Mouse (Mus musculus) frontal cortex, adult 2 months (tissue): ENCODE results near the gene Gm28372. TPM values are rescaled to one million over a fixed set of nuclear protein-coding genes. Genes with fewer than 3 reads are reported as not detected.
A peak's percentile ranks its signal among the peaks of the same experiment; 100 is the strongest.
"Not testable (repeated sequence)": the region's sequence is repeated elsewhere in the genome, so short reads cannot be mapped to it uniquely, and the experiment has no call there.

Experiments
- DNase-seq, 2 experiments: peaks; one replicate each; pipeline ENCODE4 v3.0.0; 2022; ENCODE audit warnings: low spot score in 1 of 2; ENCODE audit errors: extremely low spot score in 1 of 2
- polyA plus RNA-seq: library from polyadenylated mRNA; depleted of rRNA; stranded (reverse); fragments of >200 nt; gene quantifications from 2 replicates; pipeline ENCODE4 v1.2.3, GENCODE M21; 2012; rRNA removed

The Gm28372 gene
- polyA plus RNA-seq = not detected in 2 replicates

DNA sequence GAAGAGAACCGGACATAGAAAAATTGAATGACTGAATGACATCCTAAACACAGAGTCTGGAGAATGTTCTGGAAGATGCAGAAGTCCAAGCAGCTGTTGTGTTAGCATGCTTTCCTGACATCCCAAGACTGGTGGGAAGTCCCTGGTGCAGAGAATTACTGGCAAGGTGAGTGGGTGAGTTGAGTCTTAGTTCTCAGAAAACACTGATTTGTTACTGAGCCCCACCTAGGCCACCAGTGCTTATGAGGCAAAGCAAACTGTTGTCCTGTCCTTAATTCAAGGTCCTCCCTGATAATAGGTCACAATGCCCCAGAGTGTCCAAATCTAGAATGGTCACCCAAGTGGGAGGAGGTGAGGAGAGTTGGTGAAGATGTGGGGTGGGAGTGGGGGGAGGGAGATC lies at the start of gene Gm28372, which contains the start of gene 1700020A23Rik:
Gene Gm28372, plus strand, starts transcription at position 301 of the 400 bp plus-strand sequence.
Gene 1700020A23Rik, plus strand, starts transcription at position 321 of the 400 bp plus-strand sequence.
- no peak for DNase-seq

DNA sequence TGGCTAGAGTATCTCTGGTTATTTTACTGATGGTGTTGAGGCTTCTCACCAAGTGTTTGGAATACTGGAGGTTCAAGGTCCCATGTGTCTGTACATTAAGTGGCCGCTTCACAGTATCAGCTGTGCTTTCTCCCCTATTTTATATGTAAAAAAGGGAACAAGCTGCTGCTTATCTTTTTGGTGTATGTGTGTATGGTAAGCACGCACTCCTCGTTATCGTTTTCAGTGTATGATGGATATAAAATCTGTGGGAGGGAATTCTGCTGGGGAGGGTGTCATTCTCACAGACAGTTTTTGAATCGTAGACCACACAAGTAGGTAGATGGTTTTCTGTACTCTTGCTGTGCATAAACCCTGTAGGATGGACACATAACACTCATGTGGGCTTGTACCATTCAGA lies 47.5 kb upstream of the Gm28372 start:
- no peak for DNase-seq

- DNase-seq = no peak
These were observed 46.2 kb upstream of the Gm28372 start for GRCm38 (mm10) chr2:130358852-130359251.

- peak in 1 of 2 experiments; percentile 63 for DNase-seq
These were observed 42.5 kb upstream of the Gm28372 start for GRCm38 (mm10) chr2:130362511-130363026.

DNA sequence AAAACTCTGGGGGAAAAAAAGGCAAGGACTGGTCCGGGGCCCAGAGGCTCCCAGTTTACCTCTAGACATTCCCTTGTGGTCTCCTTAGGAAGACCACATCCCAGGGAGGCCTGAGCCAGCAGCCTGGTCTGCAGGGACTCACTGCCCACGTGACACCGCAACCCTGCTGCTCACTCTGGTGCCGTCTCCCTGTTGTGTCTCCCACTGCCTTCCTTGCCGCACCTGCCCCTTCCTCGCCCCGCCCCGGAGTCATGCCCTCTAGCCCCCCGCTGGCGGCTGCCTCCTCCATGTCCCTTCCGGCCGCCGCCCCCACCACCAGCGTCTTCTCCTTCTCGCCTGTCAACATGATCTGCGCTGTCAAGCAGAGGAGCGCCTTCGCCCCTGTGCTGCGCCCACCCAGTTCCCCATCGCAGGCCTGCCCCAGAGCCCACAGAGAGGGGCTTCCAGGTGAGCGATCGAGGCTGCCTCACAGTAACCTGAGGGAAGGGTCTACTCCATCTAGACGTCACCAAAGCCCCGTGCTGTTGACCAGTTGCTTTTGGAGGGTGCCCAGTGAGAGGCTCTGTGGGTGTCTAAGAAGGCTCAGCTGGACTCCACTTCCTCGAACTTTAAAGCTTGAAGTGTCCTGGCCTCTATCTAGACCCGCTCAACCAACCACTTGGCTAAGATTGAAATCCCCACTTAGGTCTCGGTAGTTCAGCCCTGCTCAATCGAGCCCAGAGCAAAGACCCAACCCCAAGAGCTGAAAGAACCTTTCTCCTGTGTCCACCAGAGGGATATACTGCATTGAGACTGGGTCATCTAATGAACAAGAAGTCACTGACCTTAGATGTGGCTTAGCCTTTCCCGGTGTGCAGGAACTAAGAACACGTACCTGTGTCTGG lies 39.6 kb upstream of the Gm28372 start:
- no peak for DNase-seq

DNA sequence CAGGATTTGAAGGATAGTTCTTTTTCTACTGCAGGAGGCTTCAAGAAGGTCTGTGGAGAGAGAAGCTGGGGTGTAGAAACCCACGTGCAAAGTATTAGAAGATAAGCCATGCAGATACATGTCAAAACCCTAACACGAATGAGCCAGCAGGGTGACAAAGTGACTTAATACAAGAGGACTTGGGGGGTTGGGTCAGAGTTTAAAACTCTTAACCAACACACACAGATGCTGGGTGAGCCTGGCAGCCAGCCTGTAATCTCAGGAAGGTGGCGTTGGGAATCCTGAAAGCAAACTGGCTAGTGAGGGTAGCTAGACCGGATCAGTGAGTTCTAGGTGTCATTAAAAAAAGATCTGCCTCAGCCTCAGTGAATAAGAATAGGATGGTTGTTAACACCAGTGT lies 37.7 kb upstream of the Gm28372 start:
- no peak for DNase-seq

DNA sequence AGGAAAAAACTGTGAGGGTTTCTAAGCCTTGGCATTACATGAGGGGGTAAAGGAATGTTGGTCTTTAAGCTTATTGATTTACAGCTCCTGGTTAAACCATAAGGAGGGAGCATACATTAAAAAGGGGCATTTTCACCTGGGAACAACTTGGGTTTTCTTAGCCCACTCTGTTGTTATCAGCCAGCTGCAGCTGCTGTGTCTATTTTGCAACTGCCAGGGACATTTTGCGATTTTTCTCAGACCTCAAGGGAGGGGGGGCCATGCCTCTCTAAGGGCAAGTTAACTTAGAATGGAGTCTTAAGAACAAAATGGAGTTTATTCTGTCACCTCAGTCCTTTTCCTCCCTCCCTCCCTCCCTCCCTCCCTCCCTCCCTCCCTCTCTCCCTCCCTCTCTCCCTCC lies 32.0 kb upstream of the Gm28372 start:
- DNase-seq = not testable (repeated sequence)

DNA sequence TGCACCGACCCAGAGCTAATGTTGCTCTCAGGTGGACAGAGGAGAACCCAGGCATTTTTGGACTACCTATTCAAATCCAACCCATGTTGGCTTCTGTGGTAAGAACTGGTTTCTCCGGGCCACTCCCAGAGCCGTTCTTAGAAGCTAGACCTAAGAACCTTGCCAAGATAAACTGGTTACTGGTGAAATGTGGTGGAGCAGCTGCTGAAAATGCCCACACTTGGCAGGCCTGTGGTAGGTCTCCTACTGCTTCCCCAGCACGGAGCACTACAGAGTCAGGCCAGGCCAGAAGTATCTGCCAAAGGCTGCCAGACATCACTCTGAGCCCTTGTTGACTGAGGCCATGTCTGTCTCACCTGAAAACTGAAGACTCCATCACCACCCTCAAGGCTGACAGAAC lies 30.1 kb upstream of the Gm28372 start:
- no peak for DNase-seq

- DNase-seq = no peak
These were observed 21.8 kb upstream of the Gm28372 start for GRCm38 (mm10) chr2:130383205-130383604.

DNA sequence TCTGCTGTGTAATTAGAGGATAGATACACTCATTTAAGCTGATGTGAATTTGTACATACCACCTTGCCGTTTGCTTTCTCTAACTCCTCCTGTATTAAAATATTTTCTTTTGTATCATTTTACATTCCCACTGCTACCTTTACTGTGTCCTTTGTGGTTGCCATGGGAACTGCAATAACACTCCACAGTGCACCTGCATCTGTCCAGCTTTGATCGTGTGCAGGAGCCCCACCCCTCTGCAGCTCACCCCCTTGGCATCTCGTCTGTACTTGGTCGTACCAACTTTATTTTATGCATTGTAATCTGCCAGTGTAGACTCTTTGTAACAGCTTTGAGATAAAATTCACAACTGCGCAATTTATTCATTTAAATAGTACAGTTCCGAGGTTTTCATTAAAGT lies 21.1 kb upstream of the Gm28372 start:
- DNase-seq = no peak

DNA sequence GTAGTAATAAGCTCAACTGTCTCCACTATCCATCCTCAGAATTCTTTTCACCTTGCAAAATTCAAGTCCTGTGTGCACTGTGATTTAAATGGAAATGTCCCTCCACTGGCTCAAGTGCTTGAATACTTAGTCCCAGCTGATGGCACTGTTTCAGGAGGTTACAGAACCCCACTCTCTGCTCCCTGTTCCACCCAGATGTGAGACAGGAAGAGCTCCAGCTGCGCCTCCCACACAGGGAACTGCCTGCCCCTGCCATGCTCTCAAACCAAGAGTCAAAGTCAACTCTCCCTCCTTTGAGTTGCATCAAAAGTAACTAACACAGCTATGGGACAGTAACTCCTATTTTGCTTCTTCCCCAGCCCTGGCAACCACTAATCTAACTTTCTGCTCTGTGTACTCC lies 18.8 kb upstream of the Gm28372 start:
- DNase-seq = no peak

DNA sequence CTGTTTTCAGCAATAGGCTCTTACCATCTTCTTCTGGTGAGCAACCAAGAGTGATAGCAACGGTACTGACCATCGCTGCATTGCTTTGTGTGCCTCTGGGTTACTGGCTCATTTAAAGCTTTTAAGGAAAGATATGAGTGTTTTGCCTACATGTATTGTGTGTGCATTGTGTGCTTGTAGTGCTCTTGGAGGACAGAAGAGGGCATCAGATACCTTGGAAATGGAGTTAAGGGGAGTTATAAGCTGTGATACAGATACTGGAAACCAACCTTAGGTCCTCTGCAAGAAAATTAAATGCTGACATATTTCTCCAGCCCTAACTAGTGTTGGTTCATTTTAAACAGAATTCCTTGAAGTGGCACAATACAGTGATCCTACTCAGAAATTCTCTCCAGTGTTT lies 16.2 kb upstream of the Gm28372 start:
- DNase-seq = no peak

DNA sequence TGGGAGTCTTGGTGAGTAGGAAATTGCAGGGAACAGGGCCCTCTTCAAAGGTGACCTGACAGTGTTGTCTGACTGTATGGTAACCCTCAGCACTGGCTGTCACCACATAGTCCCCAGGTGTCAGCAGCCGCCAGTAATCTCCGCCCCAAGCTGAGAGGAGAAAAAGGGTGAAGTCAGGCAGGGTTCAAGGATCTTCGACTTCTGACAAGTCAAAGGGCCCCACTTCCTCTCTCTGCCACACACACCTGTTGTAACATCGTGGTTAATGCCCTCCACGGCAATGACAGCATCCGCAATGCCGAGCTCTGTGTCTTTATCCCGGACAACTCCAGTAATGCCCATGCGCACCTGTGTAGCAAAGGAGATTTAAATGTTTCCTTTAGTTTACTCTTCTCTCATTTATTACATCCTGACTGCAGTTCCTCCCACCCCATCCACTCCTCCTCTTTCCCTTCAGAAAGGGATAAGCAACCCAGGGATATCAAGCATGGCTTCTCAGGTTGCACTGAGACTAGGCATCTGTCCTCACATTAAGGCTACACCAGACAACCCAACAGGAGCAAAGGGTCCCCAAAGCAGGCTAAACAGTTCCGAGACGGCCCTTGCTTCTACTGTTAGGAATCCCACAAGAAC lies 13.9 kb upstream of the Gm28372 start:
- DNase-seq = no peak

- no peak for DNase-seq
These were observed 12.2 kb upstream of the Gm28372 start for GRCm38 (mm10) chr2:130392836-130393235.

DNA sequence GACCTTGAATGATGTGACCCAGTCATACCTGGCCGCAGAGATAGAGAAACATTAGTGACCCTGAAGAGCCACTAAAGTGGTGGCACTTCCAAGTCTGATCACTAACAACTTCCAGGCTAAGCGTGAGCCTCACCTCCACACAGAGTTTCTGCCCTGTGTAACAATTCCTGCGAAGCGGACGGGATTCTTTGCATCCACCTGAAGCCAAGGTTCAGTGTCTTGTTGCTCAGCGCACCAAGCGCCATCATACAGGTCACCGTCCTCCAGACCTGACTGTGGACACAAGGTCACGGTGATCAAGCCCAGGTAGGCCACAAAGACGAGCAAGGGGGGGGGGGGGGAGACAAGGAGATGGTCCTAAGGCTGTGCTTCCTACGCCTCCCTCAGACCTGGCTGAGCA lies 9.3 kb upstream of the Gm28372 start:
- no peak for DNase-seq

DNA sequence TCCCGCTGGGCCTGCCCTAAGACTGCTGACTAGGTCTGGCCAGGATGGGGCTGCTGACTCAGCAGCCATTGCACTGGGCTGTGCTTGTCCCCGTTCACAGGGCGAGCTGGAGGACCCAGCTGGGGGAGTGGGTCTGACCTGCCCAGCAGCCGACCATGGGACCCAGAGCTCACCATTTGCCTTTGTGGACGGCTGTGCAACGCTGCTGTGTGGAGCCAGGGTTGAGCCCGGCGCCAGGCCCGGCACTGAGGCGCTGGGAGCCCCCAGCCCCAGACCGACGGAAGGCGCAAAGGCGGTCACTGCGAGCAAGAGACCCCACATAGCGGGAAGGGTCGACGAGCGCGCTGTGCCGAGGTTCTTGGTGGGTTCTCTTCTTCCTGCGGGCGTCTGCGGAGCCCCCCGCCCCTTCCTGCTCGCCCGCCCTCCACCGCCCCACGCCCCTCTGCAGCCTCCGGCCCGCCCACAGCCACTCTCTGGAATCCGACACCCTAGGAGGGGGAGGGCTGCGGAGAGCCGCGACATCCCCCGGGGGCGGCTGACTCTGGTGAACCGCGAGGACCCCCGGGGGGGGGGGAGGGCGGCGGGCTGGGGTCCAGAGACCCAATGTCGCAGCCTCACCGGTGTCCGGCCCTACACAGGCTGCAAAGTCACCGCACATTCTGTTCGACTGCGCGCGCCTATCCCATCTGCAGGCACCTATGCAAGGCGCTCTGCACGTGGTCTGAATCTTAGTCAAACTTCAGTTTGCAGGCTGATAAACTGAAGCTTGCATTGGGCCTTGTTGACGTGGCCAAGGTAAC lies 7.7 kb upstream of the Gm28372 start, which contains the start of gene Cpxm1:
Gene Cpxm1, minus strand, starts transcription at position 389 of the 800 bp plus-strand sequence.
- no peak for DNase-seq

- DNase-seq = peak in 1 of 2 experiments; percentile 33
These were observed 6.9 kb upstream of the Gm28372 start for GRCm38 (mm10) chr2:130398091-130398490.

- no peak for DNase-seq
These were observed 5.0 kb upstream of the Gm28372 start for GRCm38 (mm10) chr2:130400046-130400445.

DNA sequence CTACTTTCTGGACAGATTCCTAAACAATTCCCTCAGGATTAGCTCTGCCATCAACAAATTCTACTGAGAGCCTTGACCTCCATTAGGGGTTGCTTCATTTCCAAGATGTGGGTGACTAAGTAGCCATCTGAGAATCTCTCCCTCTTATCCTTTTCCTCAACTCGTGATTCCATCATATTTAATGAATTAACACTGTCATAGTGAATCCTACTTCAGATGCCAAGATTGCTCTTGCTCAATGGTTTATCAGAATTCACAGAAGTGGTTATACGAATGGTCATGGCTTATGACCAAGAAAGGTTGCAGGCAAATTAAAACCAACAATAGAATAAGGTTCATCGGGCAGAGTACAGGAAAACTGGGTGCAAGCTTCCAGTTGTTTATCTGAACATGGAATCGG lies 3.1 kb upstream of the Gm28372 start:
- no peak for DNase-seq

DNA sequence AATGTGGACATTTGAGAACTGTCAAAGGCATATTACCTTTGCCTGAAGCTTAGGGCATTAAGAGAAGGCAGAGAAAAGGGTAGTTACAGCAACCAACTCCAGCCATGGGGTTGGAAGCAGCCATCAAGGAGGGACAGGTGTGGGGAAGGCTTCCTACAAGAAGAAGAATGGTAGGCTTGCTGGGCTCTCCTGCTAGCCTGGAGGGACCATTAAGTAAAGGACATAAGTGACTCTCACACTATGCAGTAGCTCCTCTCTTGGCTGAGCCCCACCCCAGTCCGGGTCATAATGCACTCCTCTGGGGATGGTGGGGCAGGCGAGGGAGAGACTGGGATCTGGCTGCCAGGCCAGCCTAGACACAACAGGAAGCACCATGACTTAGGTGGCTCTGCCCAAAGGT lies 1.1 kb downstream of the Gm28372 start, which contains the start of gene Tmem239:
Gene Tmem239, plus strand, starts transcription at position 301 of the 400 bp plus-strand sequence.
- no peak for DNase-seq

DNA sequence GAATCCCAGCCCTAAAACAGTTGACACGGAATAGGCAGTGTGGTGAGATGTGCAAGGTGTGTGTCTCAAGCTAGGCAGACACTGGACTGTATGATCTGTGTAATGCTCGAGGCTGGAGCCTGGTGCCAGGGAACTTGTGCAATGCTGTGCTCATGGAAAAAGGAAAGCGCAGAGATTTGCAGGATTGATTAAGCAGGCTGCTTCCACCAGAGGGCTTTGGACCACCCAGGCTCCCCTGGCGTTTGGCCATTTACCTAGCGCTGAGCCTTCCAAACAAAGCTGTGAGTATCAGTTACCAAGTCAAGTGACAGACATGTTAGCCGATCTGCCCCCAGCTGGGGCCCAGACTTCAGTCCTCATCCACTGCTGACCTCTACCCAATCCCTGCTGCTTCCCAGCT lies 3.2 kb downstream of the Gm28372 start:
- DNase-seq = no peak
